Mouse (Mus musculus): ENCODE data around the gene Unc79. TPM values are rescaled to one million over a fixed set of nuclear protein-coding genes. Genes with fewer than 3 reads are reported as not detected.
A peak's percentile ranks its signal among the peaks of the same experiment; 100 is the strongest.

Unc79 gene
- total and polyA plus RNA-seq, 3 experiments, result 0.04 to 0.86 (median 0.05) TPM

DNA sequence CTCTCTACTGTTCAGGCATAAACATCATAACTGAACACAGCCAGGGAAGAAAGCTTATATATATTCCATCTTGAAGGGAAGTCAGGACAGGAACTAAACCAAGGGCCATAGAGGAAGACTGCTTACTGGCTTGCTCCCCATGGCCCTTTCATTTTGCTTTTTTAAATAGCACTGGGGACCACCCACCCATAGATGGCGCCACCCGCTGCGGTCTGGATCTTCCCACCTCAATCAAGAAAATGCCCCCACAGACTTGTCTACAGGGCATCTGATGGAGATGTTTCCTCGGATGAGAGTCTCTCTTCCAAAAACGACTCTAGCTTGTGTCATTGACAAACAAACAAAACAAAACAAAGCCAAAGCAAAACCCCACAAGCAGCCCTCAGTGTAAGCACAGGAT, 151.4 kb downstream of the Unc79 start:
- no peak overlapping the region for H3K9ac ChIP-seq (ENCODE audit: insufficient read depth, low read depth)
- H3K9me3 ChIP-seq (replicated peaks; ENCODE audit: low read length), result no peaks in the 10 kb centered on the region
- H3K36me3 ChIP-seq (replicated peaks in 1 of 2; ENCODE audit: control insufficient read depth in 1 of 2, insufficient read depth in 1 of 2, low read length in 1 of 2), result no peaks in the 10 kb centered on the region
- dilution Hi-C loops (cut with MboI; ENCODE audit: extremely low pct_ligation_motif_present, extremely low pct_unique_long_range_greater_than_20kb, low sequenced_read_pairs) (no loop called here), in situ Hi-C loops (cut with MboI; ENCODE audit: low pct_ligation_motif_present, low pct_unique_long_range_greater_than_20kb, low sequenced_read_pairs) (no loop called here)
- no peak overlapping the region for H3K4me3 ChIP-seq (replicated peaks in 1 of 3; ENCODE audit: low read depth in 2 of 3, low read length in 2 of 3, poor library complexity in 1 of 3)
- no peaks in the 10 kb centered on the region for H3K79me2 ChIP-seq (replicated peaks; ENCODE audit: control insufficient read depth, extremely low read depth, insufficient read depth, poor library complexity, severe bottlenecking)
- TF ChIP-seq RCOR1 (conservative IDR thresholded peaks at IDR 0.05; ENCODE audit: low read depth, low read length) (no peak), RAD21 (IDR thresholded peaks at IDR 0.05; ENCODE audit: low read depth, low read length) (peak; percentile 8), EP300 (IDR thresholded peaks at IDR 0.05; ENCODE audit: low read length) (no peak), ETS1 (conservative IDR thresholded peaks at IDR 0.05; ENCODE audit: low read depth, low read length) (no peak), CTCF (conservative IDR thresholded peaks at IDR 0.05 in 1 of 2, IDR thresholded peaks at IDR 0.05 in 1 of 2; ENCODE audit: low read depth in 2 of 2, low read length in 2 of 2) (peak; percentile 23 to 50; a peak in 2 of 4 replicates)
- H3K27ac ChIP-seq (ENCODE audit: insufficient read depth, low read depth), result no peak overlapping the region
- no peak for DNase-seq (ENCODE audit: extremely low read depth)
- no peaks in the 10 kb centered on the region for H3K27me3 ChIP-seq (replicated peaks)
- peaks cover 8 to 23% of the 10 kb centered on the region in 2 experiments for H3K4me1 ChIP-seq (ENCODE audit: control insufficient read depth in 1 of 2, insufficient read depth in 2 of 2)
- H3K4me2 ChIP-seq (ENCODE audit: insufficient read depth, low read depth, poor library complexity, severe bottlenecking), result no peak overlapping the region

GRCm38 (mm10) chr12:103103041-103103440, 154.4 kb downstream of the Unc79 start:
- TF ChIP-seq MAZ (IDR thresholded peaks at IDR 0.05; ENCODE audit: low read depth, low read length) (no peak), NRF1 (IDR thresholded peaks at IDR 0.05; ENCODE audit: low read depth, low read length) (no peak), MAFK (IDR thresholded peaks at IDR 0.05; ENCODE audit: insufficient replicate concordance, low read length) (no peak), TCF12 (IDR thresholded peaks at IDR 0.05; ENCODE audit: low read depth, low read length) (no peak), SIN3A (IDR thresholded peaks at IDR 0.05; ENCODE audit: low read length) (no peak), MXI1 (IDR thresholded peaks at IDR 0.05; ENCODE audit: low read depth, low read length) (no peak)
- H3K79me2 ChIP-seq (replicated peaks; ENCODE audit: control insufficient read depth, extremely low read depth, insufficient read depth, poor library complexity, severe bottlenecking), result no peaks in the 10 kb centered on the region
- no peaks in the 10 kb centered on the region for H3K27me3 ChIP-seq (replicated peaks)
- H3K4me1 ChIP-seq (ENCODE audit: control insufficient read depth in 1 of 2, insufficient read depth in 2 of 2), result peaks cover 8 to 23% of the 10 kb centered on the region in 2 experiments
- H3K27ac ChIP-seq (ENCODE audit: insufficient read depth, low read depth), result no peak overlapping the region
- H3K36me3 ChIP-seq (replicated peaks in 1 of 2; ENCODE audit: control insufficient read depth in 1 of 2, insufficient read depth in 1 of 2, low read length in 1 of 2), result no peaks in the 10 kb centered on the region
- no peak for DNase-seq (ENCODE audit: extremely low read depth)
- in situ Hi-C loops (cut with MboI; ENCODE audit: low pct_ligation_motif_present, low pct_unique_long_range_greater_than_20kb, low sequenced_read_pairs) (no loop called here), dilution Hi-C loops (cut with MboI; ENCODE audit: extremely low pct_ligation_motif_present, extremely low pct_unique_long_range_greater_than_20kb, low sequenced_read_pairs) (no loop called here)
- no peak overlapping the region for H3K4me3 ChIP-seq (replicated peaks in 1 of 3; ENCODE audit: low read depth in 2 of 3, low read length in 2 of 3, poor library complexity in 1 of 3)
- H3K9ac ChIP-seq (ENCODE audit: insufficient read depth, low read depth), result no peak overlapping the region
- no peaks in the 10 kb centered on the region for H3K9me3 ChIP-seq (replicated peaks; ENCODE audit: low read length)
- H3K4me2 ChIP-seq (ENCODE audit: insufficient read depth, low read depth, poor library complexity, severe bottlenecking), result no peak overlapping the region

DNA sequence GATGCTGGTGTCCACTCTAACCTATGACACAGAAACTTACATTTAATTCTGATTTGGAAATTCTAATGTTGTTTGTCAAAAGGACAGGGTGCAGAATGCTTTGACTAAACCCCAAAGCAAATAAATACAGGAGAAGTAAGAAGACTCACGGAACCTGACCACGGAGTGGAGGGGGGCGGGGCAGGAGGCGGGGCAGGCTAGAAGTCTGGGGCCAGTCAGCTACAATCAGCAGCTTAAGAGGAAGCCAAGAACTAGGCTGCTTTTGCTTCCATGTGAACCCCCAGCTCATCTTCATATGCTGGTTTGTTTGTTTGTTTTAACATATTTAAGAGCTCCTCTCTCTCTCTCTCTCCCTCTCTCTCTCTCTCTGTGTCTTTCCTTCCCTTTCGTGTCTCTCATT, 154.9 kb downstream of the Unc79 start:
- TF ChIP-seq CHD1 (IDR thresholded peaks at IDR 0.05; ENCODE audit: low read depth, low read length) (no peak), ZKSCAN1 (IDR thresholded peaks at IDR 0.05; ENCODE audit: borderline replicate concordance, low read depth, low read length) (no peak), RAD21 (IDR thresholded peaks at IDR 0.05; ENCODE audit: low read depth, low read length) (no peak), MEF2A (IDR thresholded peaks at IDR 0.05; ENCODE audit: borderline replicate concordance, low read depth, low read length) (no peak), CHD2 (IDR thresholded peaks at IDR 0.05; ENCODE audit: low read length) (no peak), ZC3H11A (IDR thresholded peaks at IDR 0.05; ENCODE audit: low read depth, low read length) (no peak), NELFE (IDR thresholded peaks at IDR 0.05; ENCODE audit: low read depth, low read length) (no peak), ELF1 (IDR thresholded peaks at IDR 0.05; ENCODE audit: low read depth, low read length) (no peak), ZMIZ1 (IDR thresholded peaks at IDR 0.05; ENCODE audit: low read depth, low read length) (no peak)
- Histone ChIP-seq H3K79me2 (replicated peaks; ENCODE audit: control insufficient read depth, extremely low read depth, insufficient read depth, poor library complexity, severe bottlenecking) (no peaks in the 10 kb centered on the region), H3K27ac (ENCODE audit: insufficient read depth, low read depth) (no peak overlapping the region), H3K9me3 (replicated peaks; ENCODE audit: low read length) (no peaks in the 10 kb centered on the region), H3K4me2 (ENCODE audit: insufficient read depth, low read depth, poor library complexity, severe bottlenecking) (peak overlapping the region; percentile 62; the same call in 1 of the 2 replicates), H3K27me3 (replicated peaks) (no peaks in the 10 kb centered on the region), H3K36me3 (replicated peaks in 1 of 2; ENCODE audit: control insufficient read depth in 1 of 2, insufficient read depth in 1 of 2, low read length in 1 of 2) (no peaks in the 10 kb centered on the region), H3K4me1 (ENCODE audit: control insufficient read depth in 1 of 2, insufficient read depth in 2 of 2) (peaks cover 7 to 21% of the 10 kb centered on the region in 2 experiments), H3K9ac (ENCODE audit: insufficient read depth, low read depth) (no peak overlapping the region), H3K4me3 (replicated peaks in 1 of 3; ENCODE audit: low read depth in 2 of 3, low read length in 2 of 3, poor library complexity in 1 of 3) (no peak overlapping the region)
- dilution Hi-C loops (cut with MboI; ENCODE audit: extremely low pct_ligation_motif_present, extremely low pct_unique_long_range_greater_than_20kb, low sequenced_read_pairs) (no loop called here), in situ Hi-C loops (cut with MboI; ENCODE audit: low pct_ligation_motif_present, low pct_unique_long_range_greater_than_20kb, low sequenced_read_pairs) (no loop called here)
- DNase-seq (ENCODE audit: extremely low read depth), result peak; percentile 31
